Mouse (Mus musculus): ENCODE data around the gene Tpcn1. TPM values are rescaled to one million over a fixed set of nuclear protein-coding genes. Genes with fewer than 3 reads are reported as not detected.

Tpcn1 gene
- polyA plus RNA-seq (2016; fragmentation: Nextera tagmentation; extraction: Ambion mirVana): 19.4 and 21.7 TPM in 2 replicates

GRCm38 (mm10) chr5:120588569-120589094 is at the start of gene Tpcn1, which contains the start of gene Iqcd:
Gene Tpcn1, minus strand, starts transcription at chr5:120588673.
Gene Iqcd, plus strand, starts transcription at chr5:120589016.
- WGBS: under 1% methylated on average over 35 of the region's 35 CpGs
- no peaks in the 10 kb centered on the region for H3K27me3 ChIP-seq (replicated peaks)
- no peaks in the 10 kb centered on the region for H3K9me3 ChIP-seq
- H3K4me2 ChIP-seq (replicated peaks): peak within 1 kb of the TSS; percentile 66
- H3K9ac ChIP-seq: peak within 1 kb of the TSS; percentile 91
- peak within 1 kb of the TSS; percentile 77 for H3K4me3 ChIP-seq
- peak; percentile 97 for ATAC-seq (ENCODE audit: low FRiP score, low read depth)
- H3K27ac ChIP-seq: no peak within 1 kb of the TSS
- peaks cover 28% of the 10 kb centered on the region for H3K4me1 ChIP-seq
- peaks cover 16% of the 10 kb centered on the region for H3K36me3 ChIP-seq

DNA sequence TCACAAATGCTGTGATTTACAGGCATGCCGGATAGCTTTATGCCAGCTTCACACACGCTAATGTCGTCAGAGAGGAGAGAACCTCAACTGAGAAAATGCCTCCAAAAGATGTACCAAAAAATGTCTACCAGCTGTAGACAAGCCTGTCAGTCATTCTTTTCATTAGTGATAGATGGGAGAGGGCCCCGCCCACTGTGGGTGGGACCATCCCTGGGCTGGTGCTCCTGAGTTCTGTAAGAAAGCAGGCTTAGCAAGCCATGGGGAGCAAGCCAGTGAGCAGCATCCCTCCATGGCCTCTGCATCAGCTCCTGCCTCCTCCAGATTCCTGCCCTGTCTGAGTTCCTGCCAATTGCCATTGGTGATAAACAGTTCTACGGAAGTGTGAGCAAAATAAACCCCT is 47.2 kb upstream of the Tpcn1 start:
- no peak for ATAC-seq (ENCODE audit: low FRiP score, low read depth)
- Histone ChIP-seq H3K4me2 (replicated peaks) (no peak overlapping the region), H3K4me1 (no peaks in the 10 kb centered on the region; the same call in 1 of the 2 replicates), H3K9me3 (peaks cover 7% of the 10 kb centered on the region), H3K4me3 (no peak overlapping the region), H3K27me3 (replicated peaks) (no peaks in the 10 kb centered on the region; the same call in 1 of the 2 replicates), H3K9ac (no peak overlapping the region), H3K36me3 (no peaks in the 10 kb centered on the region), H3K27ac (no peak overlapping the region)
- WGBS: 85% methylated on average over 5 of the region's 5 CpGs

- whole genome bisulfite sequencing: 31% methylated on average over 5 of the region's 5 CpGs
- Histone ChIP-seq H3K9ac (no peak overlapping the region), H3K4me1 (no peaks in the 10 kb centered on the region; the same call in 1 of the 2 replicates), H3K36me3 (no peaks in the 10 kb centered on the region), H3K4me3 (no peak overlapping the region), H3K27me3 (replicated peaks) (peaks cover 7% of the 10 kb centered on the region), H3K27ac (no peak overlapping the region), H3K4me2 (replicated peaks) (no peak overlapping the region), H3K9me3 (peaks cover 7% of the 10 kb centered on the region)
- ATAC-seq (ENCODE audit: low FRiP score, low read depth): no peak
Observed at GRCm38 (mm10) chr5:120634860-120635259, 46.4 kb upstream of the Tpcn1 start.

- Histone ChIP-seq H3K9ac (no peak within 1 kb of the TSS), H3K27ac (no peak within 1 kb of the TSS), H3K36me3 (no peaks in the 10 kb centered on the region), H3K4me1 (no peaks in the 10 kb centered on the region; the same call in 1 of the 2 replicates), H3K27me3 (replicated peaks) (peaks cover 8% of the 10 kb centered on the region), H3K9me3 (peaks cover 7% of the 10 kb centered on the region), H3K4me3 (no peak within 1 kb of the TSS), H3K4me2 (replicated peaks) (no peak within 1 kb of the TSS)
- no peak for ATAC-seq (ENCODE audit: low FRiP score, low read depth)
- WGBS: 59% methylated on average over 9 of the region's 9 CpGs
Observed at GRCm38 (mm10) chr5:120634131-120634530, 45.7 kb upstream of the Tpcn1 start, which contains the start of gene Cfap73. Gene Cfap73, minus strand, starts transcription at chr5:120634235.

DNA sequence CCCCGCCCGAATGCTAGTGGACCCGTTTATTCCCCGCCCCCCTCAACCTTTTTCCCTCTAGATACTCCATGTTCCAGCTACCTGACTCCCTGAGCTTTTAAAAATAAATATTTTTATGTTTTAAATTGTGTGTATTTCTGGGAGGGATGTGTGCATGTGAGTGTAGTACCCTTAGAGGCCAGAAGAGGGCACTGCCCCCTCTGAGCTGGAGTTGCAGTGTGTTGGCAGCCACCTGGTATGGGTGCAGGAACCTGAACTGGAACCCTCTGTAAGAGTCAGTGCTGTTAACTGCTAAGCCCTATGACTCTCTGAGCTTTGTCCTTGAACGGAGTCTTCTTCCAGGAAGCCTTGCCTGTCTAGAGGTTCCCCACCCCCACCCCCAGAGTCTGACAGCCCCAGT is 43.4 kb upstream of the Tpcn1 start:
- H3K4me2 ChIP-seq (replicated peaks): no peak overlapping the region
- H3K36me3 ChIP-seq: peaks cover 13% of the 10 kb centered on the region
- no peak overlapping the region for H3K27ac ChIP-seq
- 93% methylated on average over 5 of the region's 5 CpGs for WGBS
- H3K9ac ChIP-seq: no peak overlapping the region
- no peaks in the 10 kb centered on the region; the same call in 1 of the 2 replicates for H3K4me1 ChIP-seq
- H3K9me3 ChIP-seq: peaks cover 7% of the 10 kb centered on the region
- H3K27me3 ChIP-seq (replicated peaks): peaks cover 8% of the 10 kb centered on the region
- no peak for ATAC-seq (ENCODE audit: low FRiP score, low read depth)
- no peak overlapping the region for H3K4me3 ChIP-seq

DNA sequence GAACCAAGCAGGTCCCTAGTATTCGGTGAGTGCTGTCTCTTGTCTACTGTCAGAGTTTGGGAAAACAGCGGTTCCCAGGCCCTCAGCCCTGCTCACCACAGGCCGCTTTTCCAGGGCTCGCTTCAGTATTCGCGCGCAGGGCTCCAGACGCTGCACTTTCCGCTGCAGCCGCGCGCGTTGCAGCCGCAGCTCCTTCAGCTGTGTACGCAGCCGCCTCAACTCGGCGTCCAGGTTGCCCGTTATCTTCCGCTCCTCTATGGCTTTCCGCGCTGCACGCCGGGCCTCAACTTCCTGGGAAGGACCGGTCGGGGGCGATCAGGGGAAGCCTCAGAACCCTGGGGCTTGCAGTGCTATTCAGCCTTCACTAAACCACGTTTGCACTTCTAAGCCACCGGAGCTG is 42.7 kb upstream of the Tpcn1 start:
- Histone ChIP-seq H3K27ac (no peak overlapping the region), H3K36me3 (peaks cover 21% of the 10 kb centered on the region), H3K9ac (no peak overlapping the region), H3K9me3 (peaks cover 7% of the 10 kb centered on the region), H3K4me2 (replicated peaks) (peak overlapping the region; percentile 46), H3K27me3 (replicated peaks) (peaks cover 8% of the 10 kb centered on the region), H3K4me1 (no peaks in the 10 kb centered on the region; the same call in 1 of the 2 replicates), H3K4me3 (no peak overlapping the region)
- ATAC-seq (ENCODE audit: low FRiP score, low read depth): no peak
- WGBS: 12% methylated on average over 29 of the region's 29 CpGs

GRCm38 (mm10) chr5:120628624-120629023 is 40.2 kb upstream of the Tpcn1 start:
- H3K9me3 ChIP-seq: peaks cover 7% of the 10 kb centered on the region
- peaks cover 8% of the 10 kb centered on the region for H3K27me3 ChIP-seq (replicated peaks)
- peaks cover 46% of the 10 kb centered on the region for H3K36me3 ChIP-seq
- H3K27ac ChIP-seq: no peak overlapping the region
- no peak overlapping the region for H3K9ac ChIP-seq
- H3K4me1 ChIP-seq: no peaks in the 10 kb centered on the region
- WGBS: 71% methylated on average over 7 of the region's 7 CpGs
- no peak for ATAC-seq (ENCODE audit: low FRiP score, low read depth)
- H3K4me3 ChIP-seq: no peak overlapping the region
- no peak overlapping the region for H3K4me2 ChIP-seq (replicated peaks)

DNA sequence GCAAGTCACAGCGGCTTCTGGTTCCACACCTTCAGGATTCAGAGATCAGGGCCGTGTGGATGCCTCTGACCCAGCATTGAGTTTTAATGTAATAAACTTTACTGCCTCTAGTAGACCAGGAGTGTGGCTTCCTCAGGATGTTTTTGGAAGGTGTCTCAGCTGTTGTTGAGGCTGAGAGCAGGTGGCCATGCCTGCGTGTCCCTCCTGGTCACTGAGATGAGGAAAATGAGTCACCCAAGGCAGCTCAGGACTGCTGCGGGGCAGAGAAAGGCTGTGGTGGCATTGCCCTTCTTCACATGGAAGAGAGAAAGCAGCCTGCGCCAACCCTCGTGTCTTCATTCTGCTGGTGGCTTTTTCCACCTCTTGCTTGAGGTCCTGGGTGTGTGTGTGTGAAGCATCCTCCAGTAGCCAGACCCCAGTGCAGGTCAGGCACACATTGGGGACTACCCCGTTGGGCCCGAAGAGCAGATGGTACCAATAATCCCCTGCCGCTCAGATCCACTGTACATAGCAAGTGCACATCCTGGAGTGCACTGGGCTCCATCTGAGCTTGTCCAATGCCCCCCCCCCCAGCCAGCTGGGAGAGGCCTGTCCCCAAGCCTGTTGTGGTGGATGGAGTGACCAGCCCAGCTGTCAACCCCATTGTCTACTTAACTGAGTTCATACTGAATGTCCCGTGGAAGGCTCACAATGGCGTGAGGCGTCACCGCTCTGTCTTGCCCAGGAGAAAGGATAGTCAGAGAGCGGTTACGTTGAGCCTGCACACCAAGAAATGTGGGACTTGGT is 39.2 kb upstream of the Tpcn1 start:
- peaks cover 7% of the 10 kb centered on the region for H3K9me3 ChIP-seq
- H3K9ac ChIP-seq: no peak overlapping the region
- no peaks in the 10 kb centered on the region for H3K4me1 ChIP-seq
- H3K27me3 ChIP-seq (replicated peaks): peaks cover 8% of the 10 kb centered on the region
- ATAC-seq (ENCODE audit: low FRiP score, low read depth): no peak
- H3K4me2 ChIP-seq (replicated peaks): no peak overlapping the region
- H3K36me3 ChIP-seq: peaks cover 55% of the 10 kb centered on the region
- no peak overlapping the region for H3K4me3 ChIP-seq
- WGBS: 83% methylated on average over 15 of the region's 15 CpGs
- no peak overlapping the region for H3K27ac ChIP-seq

DNA sequence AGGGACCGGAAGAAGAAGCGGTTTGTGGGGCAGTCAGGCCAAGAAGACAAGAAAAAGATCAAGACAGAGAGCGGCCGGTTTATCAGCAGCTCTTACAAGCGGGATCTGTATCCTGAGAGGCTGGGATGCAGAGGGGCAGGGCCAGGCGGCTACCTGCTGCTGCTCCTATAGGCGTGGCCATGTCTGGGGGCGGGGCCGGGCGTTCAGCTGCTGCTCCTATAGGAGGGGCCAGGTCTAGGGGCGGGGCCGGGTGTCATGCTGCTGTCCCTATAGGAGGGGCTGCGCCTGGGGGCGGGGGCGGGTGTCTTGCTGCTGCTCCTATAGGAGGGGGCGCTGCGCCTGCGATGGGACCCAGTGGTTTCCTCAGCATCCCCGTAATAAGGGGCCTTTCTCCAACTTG is 37.9 kb upstream of the Tpcn1 start:
- Histone ChIP-seq H3K4me2 (replicated peaks) (no peak overlapping the region), H3K9ac (no peak overlapping the region), H3K4me3 (no peak overlapping the region), H3K9me3 (no peaks in the 10 kb centered on the region), H3K4me1 (0 out of 2 replicates have a peak, but pooled peaks cover 5% of the 10 kb centered on the region), H3K27ac (no peak overlapping the region), H3K36me3 (peaks cover 68% of the 10 kb centered on the region), H3K27me3 (replicated peaks) (peaks cover 8% of the 10 kb centered on the region)
- no peak for ATAC-seq (ENCODE audit: low FRiP score, low read depth)
- 34% methylated on average over 19 of the region's 19 CpGs for WGBS

- no peak overlapping the region for H3K27ac ChIP-seq
- 94% methylated on average over 10 of the region's 10 CpGs for WGBS
- no peaks in the 10 kb centered on the region for H3K27me3 ChIP-seq (replicated peaks)
- no peaks in the 10 kb centered on the region for H3K9me3 ChIP-seq
- peaks cover 88% of the 10 kb centered on the region for H3K36me3 ChIP-seq
- no peak overlapping the region for H3K9ac ChIP-seq
- no peak for ATAC-seq (ENCODE audit: low FRiP score, low read depth)
- H3K4me3 ChIP-seq: no peak overlapping the region
- no peak overlapping the region for H3K4me2 ChIP-seq (replicated peaks)
- H3K4me1 ChIP-seq: 0 out of 2 replicates have a peak, but pooled peaks cover 5% of the 10 kb centered on the region
Observed at GRCm38 (mm10) chr5:120624427-120624826, 36.0 kb upstream of the Tpcn1 start.

DNA sequence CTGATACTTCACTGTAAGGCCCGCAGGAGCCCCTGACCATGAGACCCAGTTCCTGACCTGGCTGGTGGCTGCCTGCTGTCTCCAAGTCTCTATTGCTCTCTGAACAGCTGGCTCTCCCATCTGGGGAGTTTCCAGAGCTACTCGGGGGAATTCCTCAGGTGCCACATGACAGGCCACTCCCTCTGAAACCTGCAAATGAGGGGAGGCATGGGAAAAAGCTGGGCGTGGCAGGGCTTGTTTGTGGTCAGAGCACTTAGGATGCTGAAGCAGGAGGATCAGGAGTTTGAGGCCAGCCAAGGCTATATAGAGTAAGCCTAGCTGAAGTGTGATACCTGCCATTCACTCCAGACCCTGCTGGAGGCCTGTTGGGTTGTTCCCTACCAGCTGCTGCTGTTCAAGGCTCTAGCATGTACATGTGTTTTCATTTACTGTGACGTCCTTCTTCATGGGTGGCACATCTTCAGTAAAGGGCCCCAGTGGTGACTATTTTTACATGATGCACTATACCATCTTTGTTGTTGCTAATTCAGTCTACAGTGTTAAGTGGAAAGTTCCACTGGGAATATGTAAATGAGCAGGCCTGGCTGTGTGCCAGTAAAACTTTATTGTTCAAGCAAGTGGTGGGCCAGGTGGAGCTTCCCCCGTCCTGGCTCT is 33.9 kb upstream of the Tpcn1 start:
- H3K27ac ChIP-seq: no peak overlapping the region
- H3K36me3 ChIP-seq: peaks cover 100% of the 10 kb centered on the region
- H3K9me3 ChIP-seq: no peaks in the 10 kb centered on the region
- 0 out of 2 replicates have a peak, but pooled peaks cover 5% of the 10 kb centered on the region for H3K4me1 ChIP-seq
- no peaks in the 10 kb centered on the region for H3K27me3 ChIP-seq (replicated peaks)
- H3K9ac ChIP-seq: 0 out of 2 replicates have a peak overlapping the region, but pooled peaks have one; percentile 5
- H3K4me3 ChIP-seq: no peak overlapping the region
- ATAC-seq (ENCODE audit: low FRiP score, low read depth): no peak
- 64% methylated on average over 5 of the region's 5 CpGs for WGBS
- no peak overlapping the region for H3K4me2 ChIP-seq (replicated peaks)

DNA sequence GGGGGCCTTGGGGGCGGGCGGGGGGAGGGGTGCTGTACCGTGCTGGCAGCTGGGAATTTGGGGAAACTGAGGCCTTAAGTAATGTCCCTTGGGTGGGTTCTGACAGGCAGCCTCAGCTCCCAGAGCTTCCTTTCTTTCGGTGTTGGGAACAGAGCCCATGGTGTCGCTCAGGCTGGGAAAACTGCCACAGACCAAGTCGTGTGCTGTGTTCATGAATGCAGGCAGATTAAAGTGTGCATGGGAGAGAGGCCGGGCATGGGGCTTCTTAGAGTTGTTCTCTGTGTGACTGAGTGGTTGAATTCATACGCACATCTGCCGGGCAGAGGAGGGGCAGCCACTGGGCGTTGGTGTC is 33.3 kb upstream of the Tpcn1 start:
- 93% methylated on average over 10 of the region's 10 CpGs for WGBS
- no peaks in the 10 kb centered on the region for H3K27me3 ChIP-seq (replicated peaks)
- no peak for ATAC-seq (ENCODE audit: low FRiP score, low read depth)
- peaks cover 100% of the 10 kb centered on the region for H3K36me3 ChIP-seq
- no peak overlapping the region for H3K4me2 ChIP-seq (replicated peaks)
- no peak overlapping the region for H3K27ac ChIP-seq
- H3K9me3 ChIP-seq: no peaks in the 10 kb centered on the region
- H3K4me3 ChIP-seq: no peak overlapping the region
- H3K4me1 ChIP-seq: 0 out of 2 replicates have a peak, but pooled peaks cover 5% of the 10 kb centered on the region
- H3K9ac ChIP-seq: 0 out of 2 replicates have a peak overlapping the region, but pooled peaks have one; percentile 5
